Mouse (Mus musculus) spleen, postnatal 4 days (tissue): ENCODE data around the gene Ric8b.

Source experiments
- DNase-seq, 2 experiments: peaks; one replicate each; pipeline ENCODE4 v3.0.0; 2022; ENCODE audit warnings: low spot score in 2 of 2

Gene Ric8b

GRCm38 (mm10) chr10:85006573-85007310 is 89.3 kb downstream of the Ric8b start:
- no peak for DNase-seq

- DNase-seq = no peak
Observed at GRCm38 (mm10) chr10:85007861-85008840, 90.7 kb downstream of the Ric8b start.

- no peak for DNase-seq
Observed at GRCm38 (mm10) chr10:85011066-85011465, 93.7 kb downstream of the Ric8b start.

GRCm38 (mm10) chr10:85013464-85013863 is 96.0 kb downstream of the Ric8b start:
- DNase-seq = peak; percentile 24 to 68

GRCm38 (mm10) chr10:85013924-85014428 is 96.6 kb downstream of the Ric8b start:
- no peak for DNase-seq

GRCm38 (mm10) chr10:85014456-85014976 is 97.1 kb downstream of the Ric8b start:
- no peak for DNase-seq

GRCm38 (mm10) chr10:85022647-85023312 is 105.4 kb downstream of the Ric8b start:
- no peak for DNase-seq

- no peak for DNase-seq
Observed at GRCm38 (mm10) chr10:85023313-85023666, 105.9 kb downstream of the Ric8b start.

- DNase-seq = no peak
Observed at GRCm38 (mm10) chr10:85025799-85026424, 108.5 kb downstream of the Ric8b start.

- no peak for DNase-seq
Observed at GRCm38 (mm10) chr10:85027619-85028175, 110.3 kb downstream of the Ric8b start.

- DNase-seq = no peak
Observed at GRCm38 (mm10) chr10:85035131-85035725, 117.8 kb downstream of the Ric8b start.

- DNase-seq = no peak
Observed at GRCm38 (mm10) chr10:85038147-85038546, 120.7 kb downstream of the Ric8b start.

GRCm38 (mm10) chr10:85038852-85039251 is 121.4 kb downstream of the Ric8b start:
- no peak for DNase-seq

- no peak for DNase-seq
Observed at GRCm38 (mm10) chr10:85044191-85044711, 126.8 kb downstream of the Ric8b start.

GRCm38 (mm10) chr10:85044732-85045720 is 127.6 kb downstream of the Ric8b start:
- DNase-seq = no peak

GRCm38 (mm10) chr10:85046585-85046984 is 129.2 kb downstream of the Ric8b start:
- DNase-seq = no peak

- no peak for DNase-seq
Observed at GRCm38 (mm10) chr10:85048008-85048407, 130.6 kb downstream of the Ric8b start.

- DNase-seq = no peak
Observed at GRCm38 (mm10) chr10:85050668-85051208, 133.3 kb downstream of the Ric8b start.

GRCm38 (mm10) chr10:85052451-85052850 is 135.0 kb downstream of the Ric8b start:
- DNase-seq = no peak
